Mouse (Mus musculus): Measurements from ENCODE around the gene Tpst2. TPM values are rescaled to one million over a fixed set of nuclear protein-coding genes. Genes with fewer than 3 reads are reported as not detected.

The Tpst2 gene
- polyA plus RNA-seq, 1 experiment from 2014 or later, result 41.2 TPM

GRCm38 (mm10) chr5:112286984-112287641 lies 10.6 kb downstream of the Tpst2 start:
- Histone ChIP-seq H3K4me1 (peaks cover 69% of the 10 kb centered on the region), H3K4me3 (no peak overlapping the region), H3K9me3 (no peaks in the 10 kb centered on the region), H3K27ac (no peak overlapping the region), H3K27me3 (ENCODE audit: insufficient read depth, poor library complexity, severe bottlenecking) (no peaks in the 10 kb centered on the region), H3K36me3 (no peaks in the 10 kb centered on the region)
- WGBS, result 70% methylated on average over 11 of the region's 11 CpGs
- no peak for DNase-seq (ENCODE audit: low spot score)

DNA sequence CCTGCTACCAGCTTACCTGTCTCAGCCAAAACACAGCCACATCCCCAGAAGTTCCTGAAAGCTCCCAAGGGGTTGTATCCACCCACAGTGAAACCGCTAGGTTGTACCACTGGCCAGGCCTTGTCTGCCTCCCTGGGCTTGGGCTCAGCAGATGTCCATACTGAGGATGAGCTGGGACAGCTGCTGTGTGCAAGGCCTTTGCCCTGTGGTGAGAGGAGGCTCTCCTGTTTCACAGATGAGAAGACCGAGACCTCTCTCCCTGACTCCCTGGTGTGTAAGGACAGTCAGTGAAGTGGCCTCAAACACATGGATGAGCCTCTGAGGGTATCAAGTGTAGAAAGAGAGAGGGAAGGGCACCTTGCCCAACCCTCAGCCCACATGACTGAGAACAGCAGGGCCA lies 11.2 kb downstream of the Tpst2 start:
- H3K4me3 ChIP-seq, result no peak overlapping the region
- WGBS, result 89% methylated on average over 2 of the region's 2 CpGs
- H3K27me3 ChIP-seq (ENCODE audit: insufficient read depth, poor library complexity, severe bottlenecking), result no peaks in the 10 kb centered on the region
- no peaks in the 10 kb centered on the region for H3K36me3 ChIP-seq
- no peak overlapping the region for H3K27ac ChIP-seq
- peaks cover 66% of the 10 kb centered on the region for H3K4me1 ChIP-seq
- no peak for DNase-seq (ENCODE audit: low spot score)
- H3K9me3 ChIP-seq, result no peaks in the 10 kb centered on the region

- Histone ChIP-seq H3K9me3 (no peaks in the 10 kb centered on the region), H3K27ac (0 out of 2 replicates have a peak overlapping the region, but pooled peaks have one; percentile 31), H3K4me3 (no peak overlapping the region), H3K27me3 (ENCODE audit: insufficient read depth, poor library complexity, severe bottlenecking) (no peaks in the 10 kb centered on the region), H3K36me3 (no peaks in the 10 kb centered on the region), H3K4me1 (peaks cover 65% of the 10 kb centered on the region)
- 74% methylated on average over 9 of the region's 9 CpGs for WGBS
- DNase-seq (ENCODE audit: low spot score), result no peak
These were observed 12.0 kb downstream of the Tpst2 start for GRCm38 (mm10) chr5:112288193-112289141.

DNA sequence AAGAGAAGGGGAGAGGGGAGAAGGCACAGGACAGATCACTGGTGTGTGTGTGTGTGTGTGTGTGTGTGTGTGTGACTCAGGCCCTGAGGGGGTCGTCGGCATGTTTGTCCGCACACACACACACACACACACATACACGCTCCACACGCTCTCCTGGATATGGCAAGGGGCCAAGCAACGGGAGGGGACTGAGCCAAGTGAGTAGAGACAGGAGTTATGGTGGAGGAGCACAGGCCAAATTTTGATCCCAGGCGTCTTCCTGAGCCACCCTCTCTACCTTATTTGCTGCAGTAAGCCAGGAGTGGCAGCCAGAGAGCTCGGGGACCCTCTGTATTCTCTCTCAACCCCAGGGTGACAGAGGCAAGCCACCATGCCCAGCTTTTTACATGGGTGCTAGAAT lies 12.7 kb downstream of the Tpst2 start:
- Histone ChIP-seq H3K4me1 (peaks cover 57% of the 10 kb centered on the region), H3K27ac (no peak overlapping the region), H3K36me3 (no peaks in the 10 kb centered on the region), H3K27me3 (ENCODE audit: insufficient read depth, poor library complexity, severe bottlenecking) (no peaks in the 10 kb centered on the region), H3K4me3 (no peak overlapping the region), H3K9me3 (no peaks in the 10 kb centered on the region)
- no peak for DNase-seq (ENCODE audit: low spot score)
- 76% methylated on average over 8 of the region's 8 CpGs for WGBS

GRCm38 (mm10) chr5:112289819-112290535 lies 13.5 kb downstream of the Tpst2 start:
- no peak overlapping the region for H3K27ac ChIP-seq
- no peak overlapping the region for H3K4me3 ChIP-seq
- H3K9me3 ChIP-seq, result no peaks in the 10 kb centered on the region
- H3K27me3 ChIP-seq (ENCODE audit: insufficient read depth, poor library complexity, severe bottlenecking), result no peaks in the 10 kb centered on the region
- 87% methylated on average over 16 of the region's 16 CpGs for WGBS
- H3K4me1 ChIP-seq, result peaks cover 57% of the 10 kb centered on the region
- DNase-seq (ENCODE audit: low spot score), result no peak
- H3K36me3 ChIP-seq, result no peaks in the 10 kb centered on the region

GRCm38 (mm10) chr5:112290536-112290880 lies 14.0 kb downstream of the Tpst2 start:
- no peaks in the 10 kb centered on the region for H3K36me3 ChIP-seq
- H3K27me3 ChIP-seq (ENCODE audit: insufficient read depth, poor library complexity, severe bottlenecking), result no peaks in the 10 kb centered on the region
- WGBS, result 92% methylated on average over 8 of the region's 8 CpGs
- H3K9me3 ChIP-seq, result no peaks in the 10 kb centered on the region
- H3K27ac ChIP-seq, result no peak overlapping the region
- H3K4me3 ChIP-seq, result no peak overlapping the region
- H3K4me1 ChIP-seq, result peaks cover 57% of the 10 kb centered on the region
- no peak for DNase-seq (ENCODE audit: low spot score)

DNA sequence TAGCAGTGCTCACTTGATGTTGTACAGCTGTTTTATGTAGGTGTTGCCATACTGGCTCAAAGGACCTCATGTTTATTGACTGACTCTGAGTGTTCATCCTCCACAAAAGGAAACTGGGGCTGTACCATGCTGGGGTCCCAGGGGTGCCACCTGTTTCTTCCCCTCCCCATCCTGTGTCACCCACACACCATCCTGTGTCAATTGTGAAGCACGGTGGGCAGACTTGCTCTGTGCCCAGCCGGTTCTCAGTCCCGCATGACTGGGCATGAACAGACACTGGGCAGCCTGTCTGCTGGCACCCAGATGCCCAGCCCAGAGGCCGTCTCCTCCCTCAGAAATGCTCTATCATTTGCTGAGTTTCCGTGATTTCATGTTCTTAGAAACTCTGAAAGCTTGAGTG lies 15.4 kb downstream of the Tpst2 start:
- WGBS, result 90% methylated on average over 5 of the region's 5 CpGs
- Histone ChIP-seq H3K27ac (no peak overlapping the region), H3K27me3 (ENCODE audit: insufficient read depth, poor library complexity, severe bottlenecking) (no peaks in the 10 kb centered on the region), H3K36me3 (no peaks in the 10 kb centered on the region), H3K9me3 (no peaks in the 10 kb centered on the region), H3K4me3 (no peak overlapping the region), H3K4me1 (peaks cover 59% of the 10 kb centered on the region)
- no peak for DNase-seq (ENCODE audit: low spot score)

- no peaks in the 10 kb centered on the region for H3K9me3 ChIP-seq
- no peaks in the 10 kb centered on the region for H3K27me3 ChIP-seq (ENCODE audit: insufficient read depth, poor library complexity, severe bottlenecking)
- H3K4me1 ChIP-seq, result peaks cover 65% of the 10 kb centered on the region
- H3K27ac ChIP-seq, result no peak overlapping the region
- no peaks in the 10 kb centered on the region for H3K36me3 ChIP-seq
- no peak for DNase-seq (ENCODE audit: low spot score)
- 84% methylated on average over 17 of the region's 17 CpGs for WGBS
- H3K4me3 ChIP-seq, result no peak overlapping the region
These were observed 16.0 kb downstream of the Tpst2 start for GRCm38 (mm10) chr5:112292343-112292980.

- 64% methylated on average over 2 of the region's 2 CpGs for WGBS
- no peaks in the 10 kb centered on the region for H3K9me3 ChIP-seq
- H3K36me3 ChIP-seq, result no peaks in the 10 kb centered on the region
- no peaks in the 10 kb centered on the region; the same call in 1 of the 2 replicates for H3K27me3 ChIP-seq (ENCODE audit: insufficient read depth, poor library complexity, severe bottlenecking)
- H3K4me3 ChIP-seq, result no peak overlapping the region
- H3K27ac ChIP-seq, result no peak overlapping the region
- DNase-seq (ENCODE audit: low spot score), result no peak
- peaks cover 60% of the 10 kb centered on the region for H3K4me1 ChIP-seq
These were observed 17.3 kb downstream of the Tpst2 start for GRCm38 (mm10) chr5:112293800-112294199.

- Histone ChIP-seq H3K4me1 (peaks cover 61% of the 10 kb centered on the region), H3K36me3 (no peaks in the 10 kb centered on the region), H3K27me3 (ENCODE audit: insufficient read depth, poor library complexity, severe bottlenecking) (no peaks in the 10 kb centered on the region; the same call in 1 of the 2 replicates), H3K9me3 (no peaks in the 10 kb centered on the region), H3K4me3 (no peak overlapping the region), H3K27ac (peak overlapping the region; percentile 31; the same call in 1 of the 2 replicates)
- DNase-seq (ENCODE audit: low spot score), result no peak
- 72% methylated on average over 4 of the region's 4 CpGs for WGBS
These were observed 18.2 kb downstream of the Tpst2 start for GRCm38 (mm10) chr5:112294696-112295095.

- Histone ChIP-seq H3K27ac (0 out of 2 replicates have a peak overlapping the region, but pooled peaks have one; percentile 31), H3K4me1 (peaks cover 60% of the 10 kb centered on the region), H3K9me3 (no peaks in the 10 kb centered on the region), H3K4me3 (no peak overlapping the region), H3K27me3 (ENCODE audit: insufficient read depth, poor library complexity, severe bottlenecking) (no peaks in the 10 kb centered on the region; the same call in 1 of the 2 replicates), H3K36me3 (no peaks in the 10 kb centered on the region)
- 33% methylated on average over 8 of the region's 8 CpGs for WGBS
- DNase-seq (ENCODE audit: low spot score), result no peak
These were observed 18.7 kb downstream of the Tpst2 start for GRCm38 (mm10) chr5:112295162-112295561.

DNA sequence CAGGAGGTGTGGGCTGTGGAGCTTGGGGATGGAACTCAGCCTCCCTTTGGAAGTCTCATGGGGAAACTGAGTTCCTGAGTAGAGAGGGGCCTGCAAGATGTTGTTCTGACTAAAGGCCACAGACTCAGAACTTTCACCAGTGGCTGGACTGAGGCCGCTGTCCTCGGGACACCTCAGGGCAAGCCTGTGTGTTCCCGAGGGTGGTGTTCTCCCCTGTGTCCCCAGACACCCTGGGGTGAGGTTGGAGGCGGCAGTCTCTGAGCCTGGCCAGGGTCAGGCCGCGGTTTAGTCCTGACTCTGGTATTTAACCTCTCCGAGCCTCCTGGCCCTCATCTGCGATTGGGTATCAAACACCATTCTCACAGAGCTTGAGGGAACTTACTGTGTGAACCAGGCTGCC lies 19.1 kb downstream of the Tpst2 start:
- H3K4me1 ChIP-seq, result peaks cover 64% of the 10 kb centered on the region
- H3K9me3 ChIP-seq, result no peaks in the 10 kb centered on the region
- no peak overlapping the region for H3K4me3 ChIP-seq
- no peaks in the 10 kb centered on the region; the same call in 1 of the 2 replicates for H3K27me3 ChIP-seq (ENCODE audit: insufficient read depth, poor library complexity, severe bottlenecking)
- H3K36me3 ChIP-seq, result no peaks in the 10 kb centered on the region
- 67% methylated on average over 8 of the region's 8 CpGs for WGBS
- no peak for DNase-seq (ENCODE audit: low spot score)
- H3K27ac ChIP-seq, result no peak overlapping the region
